Mouse (Mus musculus) liver, embryonic 14.5 days (tissue): ENCODE results near the gene Cd300lf. TPM values are rescaled to one million over a fixed set of nuclear protein-coding genes. Genes with fewer than 3 reads are reported as not detected.

Experiments used
- ATAC-seq: fragments of 200-750 bp; cut with Nextera tagmentation; 2 replicates; pipeline ENCODE4 v1.8.0; 2017; ENCODE audit warnings: moderate number of reproducible peaks, mild to moderate bottlenecking, moderate library complexity; ENCODE audit not compliant: insufficient read depth
- DNase-seq, 3 experiments: peaks; one replicate each; pipeline ENCODE4 v3.0.0-alpha.2; 2012 to 2013; ENCODE audit warnings: low read depth in 3 of 3, low spot score in 3 of 3
- H3K27ac ChIP-seq: fragments of 300-500 bp; sonication (generic); 2 replicates; pipeline ENCODE4 v1.5.1; 2014; ENCODE audit warnings: moderate library complexity, mild to moderate bottlenecking, control low read depth, inconsistent platforms
- H3K27me3 ChIP-seq: fragments of 300-500 bp; sonication (generic); 2 replicates; pipeline ENCODE4 v1.6.1; 2014; ENCODE audit warnings: mild to moderate bottlenecking, low read length, moderate library complexity; ENCODE audit not compliant: control insufficient read depth, insufficient read depth
- H3K36me3 ChIP-seq: fragments of 300-500 bp; sonication (generic); replicated peaks from 2 replicates; pipeline ENCODE4 v1.6.1; 2014; ENCODE audit warnings: low read depth; ENCODE audit not compliant: control insufficient read depth, insufficient read depth
- H3K4me1 ChIP-seq, 2 experiments: fragments of 200-500 bp in 1 of 2; fragments of 300-500 bp in 1 of 2; sonication (generic) in 1 of 2; replicated peaks; 2 replicates each; pipeline ENCODE4 v1.6.1; 2012 to 2014; ENCODE audit warnings: antibody characterized with exemption in 1 of 2, inconsistent platforms in 1 of 2, low read length in 1 of 2; ENCODE audit not compliant: control insufficient read depth in 2 of 2, insufficient read depth in 2 of 2
- H3K4me2 ChIP-seq: fragments of 300-500 bp; sonication (generic); 2 replicates; pipeline ENCODE4 v1.6.1; 2014; ENCODE audit warnings: low read depth, mild to moderate bottlenecking, control low read depth, moderate library complexity
- H3K4me3 ChIP-seq, 2 experiments: fragments of 200-500 bp in 1 of 2; fragments of 300-500 bp in 1 of 2; sonication (generic) in 1 of 2; 2 replicates each; pipeline ENCODE4 v1.5.1; 2012 to 2014; ENCODE audit warnings: low read depth in 2 of 2, low read length in 2 of 2, mild to moderate bottlenecking in 2 of 2, control low read depth in 1 of 2, inconsistent platforms in 1 of 2, moderate library complexity in 1 of 2; ENCODE audit not compliant: insufficient read depth in 1 of 2
- H3K9ac ChIP-seq: fragments of 300-500 bp; sonication (generic); replicated peaks from 2 replicates; pipeline ENCODE4 v1.6.1; 2014; ENCODE audit warnings: mild to moderate bottlenecking, control low read depth, moderate library complexity
- H3K9me3 ChIP-seq: fragments of 300-500 bp; sonication (generic); 2 replicates; pipeline ENCODE4 v1.6.1; 2016; ENCODE audit warnings: low read length, mixed read lengths; ENCODE audit not compliant: control insufficient read depth
- CTCF ChIP-seq: IDR thresholded peaks from 2 replicates; pipeline ENCODE4 v1.5.1; 2016; ENCODE audit warnings: antibody characterized with exemption, low read depth, control low read depth
- EP300 ChIP-seq: IDR thresholded peaks from 2 replicates; pipeline ENCODE4 v1.6.1; 2016; ENCODE audit warnings: antibody characterized with exemption, low read depth
- WGBS: fragments of 180-500 bp; shearing (Covaris S2); extraction: QIAGEN DNeasy Blood & Tissue Kit; methylation state at CpG from one replicate; pipeline ENCODE4 v1.1.7; 2014; ENCODE audit not compliant: insufficient replicate concordance; 5-methylcytosine and 5-hydroxymethylcytosine counted together
- polyA plus RNA-seq, 2 experiments: library from polyadenylated mRNA; depleted of rRNA in 1 of 2; stranded (reverse) in 1 of 2; unstranded in 1 of 2; fragments of >200 nt; fragmentation: Nextera tagmentation in 1 of 2; extraction: Ambion mirVana in 1 of 2; gene quantifications; 2 replicates each; pipeline versions ENCODE4 v1.2.1 to v1.2.3; 2012 to 2014

Cd300lf gene
- polyA plus RNA-seq, 2 experiments, result 1.1 to 1.6 TPM

DNA sequence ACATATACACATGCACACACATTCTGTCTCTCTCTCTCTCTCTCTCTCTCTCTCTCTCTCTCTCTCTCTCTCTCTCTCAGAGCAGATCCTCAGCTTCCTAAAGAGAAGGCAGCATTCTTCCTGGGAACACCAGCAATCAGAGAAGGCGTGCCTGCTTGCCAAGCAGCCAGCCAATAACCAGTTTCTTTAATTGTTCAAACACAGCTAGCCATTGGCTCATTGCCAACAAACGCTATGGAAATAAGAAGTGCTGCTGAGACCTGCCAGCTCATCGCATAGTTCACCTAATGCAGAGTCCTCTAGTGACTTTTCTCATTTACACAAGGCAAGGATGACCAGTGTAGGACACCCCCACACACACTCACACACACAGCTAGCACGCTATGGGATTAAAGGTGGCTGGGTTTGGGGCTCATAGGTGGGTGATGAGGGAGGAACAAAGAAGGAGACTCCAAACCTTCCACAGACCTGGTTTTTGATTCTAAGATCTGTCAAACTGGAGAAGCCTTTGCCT, 26.3 kb downstream of the Cd300lf start:
- H3K4me3 ChIP-seq, result no peak overlapping the region
- H3K27ac ChIP-seq, result no peak overlapping the region
- no peak overlapping the region for H3K9ac ChIP-seq
- TF ChIP-seq EP300, result no peak
- TF ChIP-seq CTCF, result no peak
- no peak for DNase-seq
- 49% methylated on average over 4 of the region's 4 CpGs for WGBS
- ATAC-seq, result no peak
- no peaks in the 10 kb centered on the region for H3K9me3 ChIP-seq
- H3K36me3 ChIP-seq, result no peaks in the 10 kb centered on the region
- no peaks in the 10 kb centered on the region for H3K4me1 ChIP-seq
- H3K4me2 ChIP-seq, result no peak overlapping the region
- H3K27me3 ChIP-seq, result no peaks in the 10 kb centered on the region

- no peak overlapping the region for H3K9ac ChIP-seq
- no peak for ATAC-seq
- H3K27me3 ChIP-seq, result no peaks in the 10 kb centered on the region
- no peaks in the 10 kb centered on the region for H3K4me1 ChIP-seq
- H3K4me2 ChIP-seq, result no peak overlapping the region
- H3K27ac ChIP-seq, result no peak overlapping the region
- DNase-seq, result no peak
- WGBS, result 51% methylated on average over 2 of the region's 2 CpGs
- TF ChIP-seq EP300 (no peak), CTCF (no peak)
- no peaks in the 10 kb centered on the region for H3K9me3 ChIP-seq
- H3K4me3 ChIP-seq, result no peak overlapping the region
- H3K36me3 ChIP-seq, result no peaks in the 10 kb centered on the region
These were observed 27.2 kb downstream of the Cd300lf start for GRCm38 (mm10) chr11:115106638-115107037.

- H3K4me3 ChIP-seq, result no peak overlapping the region
- H3K36me3 ChIP-seq, result no peaks in the 10 kb centered on the region
- DNase-seq, result no peak
- no peak overlapping the region for H3K27ac ChIP-seq
- ATAC-seq, result no peak
- TF ChIP-seq EP300, result no peak
- no peak for TF ChIP-seq CTCF
- WGBS, result 64% methylated on average over 8 of the region's 8 CpGs
- no peak overlapping the region for H3K4me2 ChIP-seq
- no peak overlapping the region for H3K9ac ChIP-seq
- H3K4me1 ChIP-seq, result no peaks in the 10 kb centered on the region
- no peaks in the 10 kb centered on the region for H3K27me3 ChIP-seq
- no peaks in the 10 kb centered on the region for H3K9me3 ChIP-seq
These were observed 28.8 kb downstream of the Cd300lf start for GRCm38 (mm10) chr11:115104769-115105563.

DNA sequence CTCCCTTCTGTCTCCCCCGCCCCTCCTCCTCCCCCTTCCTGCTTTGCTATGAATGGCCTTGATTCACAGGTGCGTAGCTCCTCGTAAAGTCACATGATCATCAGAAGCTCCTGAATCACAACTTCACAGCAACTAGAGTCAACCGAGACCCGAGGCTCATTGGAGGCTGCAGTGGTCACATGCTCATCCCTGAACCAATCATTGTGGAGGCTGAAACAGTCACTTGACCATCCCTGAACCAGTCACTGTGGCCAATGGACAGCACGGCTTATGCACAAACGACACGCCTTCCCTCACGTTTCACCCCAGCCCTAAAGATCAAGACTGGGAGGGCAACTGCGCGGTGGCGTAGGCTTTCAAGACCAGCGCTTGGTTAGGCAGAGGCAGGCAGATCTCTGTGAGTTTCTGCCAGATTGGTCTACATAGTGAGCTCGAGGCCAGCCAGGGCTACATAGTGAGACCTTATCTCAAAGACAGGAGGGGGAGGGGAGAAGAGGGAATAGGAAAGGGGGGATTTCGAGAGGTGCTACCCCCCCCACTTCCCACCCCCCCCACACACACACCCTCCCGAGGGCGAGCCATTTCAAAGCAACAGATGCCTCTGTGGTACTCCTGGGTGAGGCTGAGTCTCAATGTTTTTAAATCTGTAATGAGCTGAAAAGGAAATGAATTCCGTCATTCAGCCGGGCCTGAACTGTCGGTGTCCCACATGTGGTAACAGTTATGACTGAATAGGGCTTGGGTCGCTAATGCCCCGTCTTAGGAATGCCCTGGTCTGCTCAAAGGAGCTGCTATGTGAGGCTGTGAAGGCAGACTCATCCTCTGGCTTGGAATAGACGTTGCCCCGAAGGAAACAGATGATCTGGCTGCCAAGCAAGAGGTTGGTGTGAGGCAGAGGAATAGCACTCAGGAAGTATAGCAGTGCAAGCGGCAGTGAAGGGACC, 30.1 kb downstream of the Cd300lf start:
- WGBS, result 66% methylated on average over 25 of the region's 25 CpGs
- H3K27ac ChIP-seq, result no peak overlapping the region
- H3K4me1 ChIP-seq, result no peaks in the 10 kb centered on the region
- H3K9ac ChIP-seq, result no peak overlapping the region
- H3K4me3 ChIP-seq, result no peak overlapping the region
- no peaks in the 10 kb centered on the region for H3K27me3 ChIP-seq
- no peak for ATAC-seq
- no peak for DNase-seq
- no peak for TF ChIP-seq EP300
- TF ChIP-seq CTCF, result no peak
- H3K9me3 ChIP-seq, result no peaks in the 10 kb centered on the region
- H3K36me3 ChIP-seq, result no peaks in the 10 kb centered on the region
- H3K4me2 ChIP-seq, result no peak overlapping the region

DNA sequence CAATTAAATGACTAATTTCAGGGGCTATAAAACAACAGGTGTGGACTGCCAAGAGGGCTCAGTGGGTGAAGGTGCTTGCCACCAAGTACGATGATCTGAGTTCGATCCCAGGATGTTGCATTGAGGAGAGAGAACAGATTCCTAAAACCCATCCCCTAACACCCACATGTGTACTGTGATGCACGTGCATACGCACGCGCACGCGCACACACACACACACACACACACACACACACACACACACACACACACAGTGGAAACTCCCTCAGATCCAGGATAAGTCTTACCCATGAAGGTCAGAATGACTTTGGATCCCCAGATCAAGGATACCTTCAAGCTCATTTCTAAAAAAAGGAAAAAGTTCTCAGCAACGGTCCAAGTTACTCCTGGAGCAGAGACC, 31.7 kb downstream of the Cd300lf start:
- H3K9me3 ChIP-seq, result no peaks in the 10 kb centered on the region
- no peak overlapping the region for H3K27ac ChIP-seq
- no peaks in the 10 kb centered on the region for H3K36me3 ChIP-seq
- no peaks in the 10 kb centered on the region for H3K4me1 ChIP-seq
- no peak for ATAC-seq
- no peak overlapping the region for H3K4me2 ChIP-seq
- H3K4me3 ChIP-seq, result no peak overlapping the region
- H3K27me3 ChIP-seq, result no peaks in the 10 kb centered on the region
- no peak overlapping the region for H3K9ac ChIP-seq
- 86% methylated on average over 9 of the region's 9 CpGs for WGBS
- no peak for DNase-seq
- TF ChIP-seq EP300 (no peak), CTCF (no peak)
